Mouse (Mus musculus) inflammation-experienced regulatory T-cells, adult 6 months (primary cell): ENCODE measurements around the gene Ripply3. TPM values are rescaled to one million over a fixed set of nuclear protein-coding genes. Genes with fewer than 3 reads are reported as not detected.
"Not testable (repeated sequence)": the region's sequence is repeated elsewhere in the genome, so short reads cannot be mapped to it uniquely, and the experiment has no call there.

Experiments
- ATAC-seq: one replicate; pipeline ENCODE4 v1.8.0; 2017
- polyA plus RNA-seq, 3 experiments: library from polyadenylated mRNA; unstranded; fragments of 100-300 nt; shearing (Covaris generic); gene quantifications; one replicate each; pipeline ENCODE4 v1.2.1; 2017

Gene Ripply3
- polyA plus RNA-seq, 3 experiments from 2014 or later = 0.39 to 0.81 (median 0.77) TPM

- no peak for ATAC-seq
These were observed 13.0 kb upstream of the Ripply3 start for GRCm38 (mm10) chr16:94315215-94315614.

GRCm38 (mm10) chr16:94317752-94318151 is 10.5 kb upstream of the Ripply3 start:
- no peak for ATAC-seq

- ATAC-seq = no peak
These were observed 8.0 kb upstream of the Ripply3 start for GRCm38 (mm10) chr16:94320223-94320622.

GRCm38 (mm10) chr16:94323681-94324080 is 4.5 kb upstream of the Ripply3 start:
- ATAC-seq = no peak

- no peak for ATAC-seq
These were observed 2.2 kb upstream of the Ripply3 start for GRCm38 (mm10) chr16:94326008-94326407.

GRCm38 (mm10) chr16:94328881-94329867 is 954 bp downstream of the Ripply3 start:
- peak; percentile 62 for ATAC-seq

GRCm38 (mm10) chr16:94330429-94330828 is 2.2 kb downstream of the Ripply3 start:
- no peak for ATAC-seq

GRCm38 (mm10) chr16:94331233-94331885 is 3.1 kb downstream of the Ripply3 start:
- ATAC-seq = peak; percentile 5

GRCm38 (mm10) chr16:94331886-94332252 is 3.6 kb downstream of the Ripply3 start:
- peak; percentile 60 for ATAC-seq

GRCm38 (mm10) chr16:94335656-94336055 is 7.4 kb downstream of the Ripply3 start:
- ATAC-seq = no peak

- ATAC-seq = not testable (repeated sequence)
These were observed 11.2 kb downstream of the Ripply3 start for GRCm38 (mm10) chr16:94339164-94340160.

GRCm38 (mm10) chr16:94345733-94346132 is 17.5 kb downstream of the Ripply3 start:
- no peak for ATAC-seq

GRCm38 (mm10) chr16:94347080-94347731 is 19.0 kb downstream of the Ripply3 start:
- no peak for ATAC-seq

- no peak for ATAC-seq
These were observed 20.6 kb downstream of the Ripply3 start for GRCm38 (mm10) chr16:94348779-94349178.

- ATAC-seq = no peak
These were observed 21.5 kb downstream of the Ripply3 start for GRCm38 (mm10) chr16:94349588-94350286.

GRCm38 (mm10) chr16:94350287-94350677 is 22.1 kb downstream of the Ripply3 start:
- ATAC-seq = no peak

- peak; percentile 100 for ATAC-seq
These were observed 26.2 kb downstream of the Ripply3 start for GRCm38 (mm10) chr16:94354450-94354849.

- no peak for ATAC-seq
These were observed 27.8 kb downstream of the Ripply3 start for GRCm38 (mm10) chr16:94356046-94356445.

GRCm38 (mm10) chr16:94356776-94357494 is 28.7 kb downstream of the Ripply3 start:
- ATAC-seq = no peak

GRCm38 (mm10) chr16:94358091-94358490 is 29.9 kb downstream of the Ripply3 start:
- ATAC-seq = no peak
